Mouse (Mus musculus) G1E (cell line): ENCODE results near the gene Pclo.

Source experiments
- CTCF ChIP-seq: IDR thresholded peaks from 2 replicates; pipeline ENCODE4 v1.5.1; 2012; ENCODE audit warnings: low read depth, low read length, inconsistent platforms, mixed read lengths
- POLR2AphosphoS5 ChIP-seq: IDR thresholded peaks from 2 replicates; pipeline ENCODE4 v1.6.1; 2012; ENCODE audit warnings: low read depth, low read length, inconsistent platforms; ENCODE audit not compliant: insufficient replicate concordance

DNA sequence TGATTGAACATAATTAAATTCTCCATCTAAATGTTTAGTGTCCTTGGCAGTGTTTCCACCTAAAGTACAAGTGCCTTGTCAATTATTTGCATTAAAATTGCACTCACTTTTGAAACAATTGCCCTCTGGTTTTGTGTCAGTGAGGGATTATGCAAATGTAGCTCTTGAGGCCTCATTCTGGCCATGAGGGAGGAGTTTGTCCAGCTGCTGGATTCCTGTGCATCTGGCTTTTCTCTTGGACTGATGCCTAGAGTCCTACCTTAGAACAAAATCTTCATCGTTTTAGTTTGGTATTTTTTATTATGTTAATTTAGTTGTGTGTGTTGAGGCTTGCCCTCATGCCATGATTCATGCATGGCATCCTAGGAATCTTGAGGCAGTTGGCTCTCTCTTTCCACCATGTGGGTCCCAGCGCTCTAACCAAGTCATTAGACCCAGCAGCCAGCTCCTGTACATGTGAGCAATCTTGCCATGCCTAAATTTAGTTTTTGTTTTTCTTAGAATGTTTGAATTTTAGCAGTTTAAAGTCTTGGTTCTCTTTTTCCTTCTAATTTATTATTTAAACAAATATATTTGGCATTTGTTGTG lies 80.8 kb downstream of the Pclo start:
- TF ChIP-seq POLR2AphosphoS5 (no peak), CTCF (no peak)
